Mouse (Mus musculus) stomach, adult 2 months (tissue): ENCODE results near the gene Clca3a1. TPM values are rescaled to one million over a fixed set of nuclear protein-coding genes. Genes with fewer than 3 reads are reported as not detected.

Source experiments
- polyA plus RNA-seq: library from polyadenylated mRNA; depleted of rRNA; stranded (reverse); fragments of >200 nt; gene quantifications from 2 replicates; pipeline ENCODE4 v1.2.3, GENCODE M21; 2012; rRNA removed

Gene Clca3a1
- 0.20 and 0.58 TPM in 2 replicates for polyA plus RNA-seq

DNA sequence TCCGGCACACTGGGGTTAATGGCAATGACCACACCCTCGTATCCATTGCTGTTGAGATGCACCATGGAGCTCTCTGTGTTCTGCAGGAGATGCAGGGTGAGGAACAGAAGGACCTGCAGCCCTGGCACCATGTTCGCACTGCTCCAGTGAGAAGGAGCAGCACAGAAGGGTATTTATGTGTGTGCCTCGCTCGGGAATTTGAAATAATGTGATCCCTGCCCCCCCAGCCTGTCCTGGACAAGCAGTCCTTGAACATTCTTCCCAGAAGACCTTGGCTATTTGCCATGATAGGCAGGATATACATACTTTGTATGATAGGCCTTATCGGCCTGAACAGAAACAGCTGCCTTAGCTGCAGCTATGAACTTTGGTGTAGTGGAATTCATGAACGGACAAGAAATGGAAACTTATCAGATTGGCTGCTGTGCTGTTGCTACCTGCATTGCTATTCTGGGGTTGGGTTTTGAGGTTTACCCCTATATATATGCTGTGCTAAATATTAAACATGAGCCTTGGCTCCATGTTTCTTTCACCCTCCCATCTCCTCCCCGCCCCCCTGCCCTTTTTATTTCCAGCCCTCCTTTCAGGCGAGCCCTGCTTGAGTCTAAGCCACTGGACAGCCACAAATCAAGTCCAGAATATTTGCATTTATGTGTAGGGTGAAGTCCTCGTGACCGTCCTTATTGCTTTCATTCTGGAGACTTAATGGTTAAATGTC lies at the start of gene Clca3a1:
Clca3a1 (minus strand) TSS at position 386 of the 718 bp plus-strand sequence.

DNA sequence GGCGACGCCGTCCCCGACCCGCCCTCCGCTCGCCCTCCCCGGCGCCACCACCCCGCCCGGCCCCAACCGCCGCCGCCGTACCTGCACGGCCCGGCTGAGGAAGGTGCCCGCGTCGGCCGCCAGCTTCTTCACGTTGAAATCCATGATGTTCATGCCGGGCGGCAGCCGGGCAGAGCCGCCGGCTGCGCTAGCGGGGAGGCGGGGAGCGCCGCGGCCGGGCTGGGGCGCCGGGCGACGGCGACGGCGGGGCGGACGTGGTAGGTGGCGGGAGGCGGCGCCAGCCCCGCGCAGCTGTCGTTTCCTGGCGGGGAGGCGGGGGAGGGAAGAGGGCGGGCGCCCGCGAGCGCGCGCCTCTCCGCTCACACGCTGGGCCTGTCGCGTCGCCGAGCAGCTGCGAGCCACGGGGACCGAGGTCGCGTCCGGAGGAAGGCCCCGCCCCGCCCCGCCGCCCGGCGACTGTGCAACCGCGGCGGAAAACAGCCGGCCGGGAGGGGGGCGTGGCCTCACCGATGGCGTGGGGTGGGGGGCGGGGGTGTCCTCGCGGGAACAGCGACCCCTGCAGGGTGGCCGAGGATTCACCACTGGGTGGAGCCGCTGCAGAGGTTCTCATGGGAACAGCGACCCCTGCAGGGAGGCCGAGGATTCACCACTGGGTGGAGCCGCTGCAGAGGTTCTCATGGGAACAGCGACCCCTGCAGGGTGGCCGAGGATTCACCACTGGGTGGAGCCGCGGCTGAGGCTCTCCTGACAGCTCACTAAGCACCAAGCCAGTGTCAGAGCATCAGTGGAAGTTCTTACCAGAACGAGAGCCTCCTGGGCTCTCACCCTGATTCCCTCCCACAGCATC lies 40.7 kb downstream of the Clca3a1 start, which contains the start of gene Sh3glb1:
Sh3glb1 (minus strand) TSS at position 435 of the 847 bp plus-strand sequence.

Other genes starting within 250 kb of the Clca3a1 start
- 1.0 and 1.3 TPM in 2 replicates for gene Hs2st1, start 190.8 kb downstream of the Clca3a1 start, polyA plus RNA-seq
- gene Selenof, start 190.7 kb downstream of the Clca3a1 start, polyA plus RNA-seq, result 52.9 and 59.6 TPM in 2 replicates
- 5.0 and 9.2 TPM in 2 replicates for gene Sh3glb1, start 40.6 kb downstream of the Clca3a1 start, polyA plus RNA-seq
- gene Clca3a2, start 58.5 kb upstream of the Clca3a1 start, polyA plus RNA-seq, result 0.51 and 0.68 TPM in 2 replicates
- 0.08 TPM in 1 of 2 replicates, not detected in the other for gene Clca3b, start 88.4 kb upstream of the Clca3a1 start, polyA plus RNA-seq
- gene Clca4b, start 171.6 kb upstream of the Clca3a1 start, polyA plus RNA-seq, result 0.03 TPM in 1 of 2 replicates, not detected in the other
- 0.08 and 0.14 TPM in 2 replicates for gene Clca4a, start 214.1 kb upstream of the Clca3a1 start, polyA plus RNA-seq